Mouse (Mus musculus): ENCODE measurements around the gene Adgrb2.

DNA sequence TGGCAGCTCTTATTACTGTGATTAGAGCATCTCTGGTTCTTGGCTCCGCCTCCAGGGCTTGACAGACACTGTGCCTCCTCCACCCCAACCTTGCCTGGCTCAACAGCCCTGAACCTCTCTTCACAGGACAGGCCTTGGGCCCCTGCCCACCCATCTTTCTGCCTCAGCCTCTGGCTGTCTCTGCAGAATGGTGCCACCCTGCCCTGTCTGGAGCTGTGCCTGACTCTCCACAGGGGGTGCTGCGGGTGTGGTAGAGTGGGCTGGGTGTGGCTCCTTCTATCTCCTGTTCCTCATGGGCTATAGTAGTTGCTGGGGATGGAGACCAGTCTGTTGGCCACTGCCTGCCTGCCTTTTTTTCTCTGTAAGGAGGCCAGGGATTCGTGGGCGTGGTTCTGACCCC, 31.3 kb downstream of the Adgrb2 start:
- TF ChIP-seq CTCF (IDR thresholded peaks at IDR 0.05; ENCODE audit: extremely low read depth, insufficient read depth, low read length) (no peak), POLR2A (IDR thresholded peaks at IDR 0.05; ENCODE audit: extremely low read depth, insufficient read depth, low read length) (no peak)

Measured in cortical plate, adult 2 months (tissue).